Mouse (Mus musculus) kidney, postnatal 14 days (tissue): ENCODE measurements around the gene Rab5a.

Experiments
- DNase-seq: peaks from one replicate; pipeline ENCODE4 v3.0.0; 2022; ENCODE audit warnings: mixed read lengths

Gene Rab5a

DNA sequence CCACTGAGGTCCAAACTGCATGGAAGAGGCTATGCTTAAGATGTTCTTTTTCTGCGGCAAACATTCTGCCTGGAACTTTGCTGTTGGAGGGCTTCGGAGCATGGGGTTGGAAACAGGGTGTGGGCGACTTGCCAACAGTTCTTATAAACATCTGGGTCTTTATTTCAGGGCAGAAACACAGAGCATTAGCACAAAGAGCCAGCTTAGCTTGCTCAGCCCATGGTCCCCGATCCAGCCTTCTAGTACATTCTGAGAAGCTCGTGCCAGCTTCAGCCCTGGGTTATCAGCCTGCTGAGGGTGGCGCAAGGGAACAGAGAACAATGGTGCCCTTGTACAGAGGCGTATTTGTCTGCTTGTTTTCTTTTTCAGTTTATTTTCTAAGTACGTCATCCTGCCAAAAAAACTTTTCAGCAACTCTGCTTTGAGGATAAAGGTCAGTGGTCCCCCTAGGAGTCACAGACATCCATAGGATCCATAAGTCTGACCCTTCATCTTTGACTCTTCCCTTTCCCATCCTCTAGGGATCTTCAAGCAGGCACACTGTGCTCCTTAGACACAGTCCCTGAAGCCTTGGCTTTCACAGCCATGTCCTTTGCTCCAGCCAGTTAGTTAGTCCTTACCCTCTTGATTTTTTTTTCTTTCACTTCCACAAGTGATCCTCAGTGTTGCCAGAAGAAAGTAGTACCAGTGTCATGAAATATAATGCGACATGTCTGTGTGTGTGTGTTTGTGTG lies 64.7 kb downstream of the Rab5a start:
- DNase-seq, result no peak

DNA sequence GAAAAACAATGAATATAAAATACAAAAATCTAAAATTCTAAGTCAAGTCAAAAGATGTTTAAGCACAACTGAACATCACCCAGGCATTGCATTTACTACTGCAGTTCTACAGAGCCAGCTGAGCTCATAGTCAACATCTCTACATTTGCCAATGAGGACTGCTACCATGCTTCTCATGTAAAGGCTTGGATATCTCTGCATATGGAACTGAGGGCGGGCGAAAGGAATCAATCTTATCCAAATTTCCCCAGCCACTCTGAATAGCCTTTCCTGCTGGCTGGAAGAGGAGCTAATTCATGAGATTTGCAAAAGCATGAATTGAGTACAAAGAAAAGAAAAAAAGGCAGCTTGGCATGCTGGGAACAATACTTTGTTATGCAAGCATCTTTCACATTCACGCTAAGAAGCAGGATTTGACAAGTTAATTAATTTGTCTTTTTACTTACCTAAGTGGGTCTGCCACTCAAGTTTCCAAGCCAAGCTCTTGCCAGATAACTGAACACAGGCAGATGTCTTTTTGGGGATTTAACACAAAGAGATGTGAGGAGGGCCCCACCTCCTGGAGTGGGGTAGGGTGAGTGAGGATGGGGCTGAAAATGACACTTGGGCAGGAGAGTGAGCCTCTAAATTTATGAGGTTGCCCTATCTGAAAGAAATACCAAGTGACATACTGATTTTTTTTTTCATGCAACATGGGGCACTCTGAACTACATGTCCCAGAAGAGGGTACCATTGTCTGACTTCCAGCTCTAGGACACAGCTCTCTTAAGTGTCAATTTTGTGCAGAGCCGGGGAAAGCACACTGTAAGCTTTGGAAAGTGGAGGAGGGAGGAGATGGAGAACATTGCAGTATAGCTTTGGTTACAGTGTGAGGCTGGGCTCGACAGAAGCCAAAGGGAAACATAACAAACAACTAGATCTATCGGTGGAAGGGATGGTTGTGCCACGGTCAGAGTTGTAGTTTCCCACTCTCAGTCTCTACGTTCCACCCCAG lies 72.6 kb downstream of the Rab5a start:
- DNase-seq, result no peak

DNA sequence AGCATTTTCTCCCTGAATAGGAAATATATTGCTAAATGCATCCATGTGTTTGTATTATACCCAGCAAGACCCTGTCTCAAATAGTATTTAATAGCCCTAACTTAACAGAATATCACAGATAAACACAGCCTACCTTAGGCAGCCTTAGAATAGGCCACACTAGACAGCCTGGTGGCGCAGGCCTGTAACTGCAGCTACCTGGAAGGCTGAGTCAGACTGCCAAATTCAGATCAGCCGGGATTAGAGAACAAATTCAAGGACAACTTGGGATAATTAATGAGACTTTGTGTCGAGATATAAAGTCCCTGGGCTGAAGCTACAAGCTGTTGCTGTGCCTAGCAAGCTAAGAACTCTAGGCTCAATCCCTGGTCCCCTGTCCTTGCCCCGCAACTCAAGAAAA lies 75.1 kb downstream of the Rab5a start:
- no peak for DNase-seq

DNA sequence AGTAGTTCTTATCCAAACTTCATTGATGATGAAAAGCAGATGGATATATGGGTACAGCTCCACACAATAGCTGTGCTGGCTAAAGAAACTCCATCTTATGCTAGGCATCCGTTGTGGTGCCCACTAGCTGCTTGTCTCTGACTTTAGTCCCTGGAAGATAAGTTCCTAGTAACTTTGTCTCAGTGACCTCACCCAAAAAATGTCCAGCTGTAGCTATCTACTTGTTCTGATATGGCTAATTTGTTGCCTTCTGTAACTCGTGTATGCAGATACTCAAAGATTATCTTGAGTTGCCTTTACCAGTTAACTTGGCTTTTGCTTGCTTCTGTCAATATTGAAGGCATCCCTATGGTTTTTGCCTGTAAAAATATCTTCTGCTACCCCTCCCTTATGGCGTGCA lies 75.8 kb downstream of the Rab5a start:
- no peak for DNase-seq
